Mouse (Mus musculus): ENCODE measurements around the gene Lims1. TPM values are rescaled to one million over a fixed set of nuclear protein-coding genes. Genes with fewer than 3 reads are reported as not detected.
"Not testable (repeated sequence)": the region's sequence is repeated elsewhere in the genome, so short reads cannot be mapped to it uniquely, and the experiment has no call there.

Lims1 gene
- polyA plus RNA-seq, 1 experiment from 2014 or later = 89.9 TPM

GRCm38 (mm10) chr10:58320881-58321280, 2.4 kb upstream of the Lims1 start:
- H3K9ac ChIP-seq (ENCODE audit: low read depth, low read length) = no peak overlapping the region
- 88% methylated on average over 3 of the region's 3 CpGs for WGBS
- no peak overlapping the region for H3K4me3 ChIP-seq (ENCODE audit: low read depth, low read length)
- ATAC-seq (ENCODE audit: low FRiP score) = no peak
- no peak overlapping the region for H3K27ac ChIP-seq (ENCODE audit: low read depth, low read length)
- H3K4me1 ChIP-seq (replicated peaks; ENCODE audit: control insufficient read depth, insufficient read depth, low read length) = no peaks in the 10 kb centered on the region
- H3K27me3 ChIP-seq (ENCODE audit: control insufficient read depth, insufficient read depth, low read length) = no peaks in the 10 kb centered on the region
- DNase-seq (ENCODE audit: low spot score) = no peak
- no peak overlapping the region for H3K4me2 ChIP-seq (replicated peaks; ENCODE audit: low read depth, low read length)
- no peaks in the 10 kb centered on the region for H3K9me3 ChIP-seq (ENCODE audit: control insufficient read depth, low read length)
- H3K36me3 ChIP-seq (ENCODE audit: control insufficient read depth, insufficient read depth, low read length) = no peaks in the 10 kb centered on the region

GRCm38 (mm10) chr10:58322361-58323027, 772 bp upstream of the Lims1 start:
- Histone ChIP-seq H3K9me3 (ENCODE audit: control insufficient read depth, low read length) (no peaks in the 10 kb centered on the region), H3K4me3 (ENCODE audit: low read depth, low read length) (peak overlapping the region; percentile 71), H3K27me3 (ENCODE audit: control insufficient read depth, insufficient read depth, low read length) (no peaks in the 10 kb centered on the region), H3K4me1 (replicated peaks; ENCODE audit: control insufficient read depth, insufficient read depth, low read length) (no peaks in the 10 kb centered on the region), H3K4me2 (replicated peaks; ENCODE audit: low read depth, low read length) (peak overlapping the region; percentile 36), H3K27ac (ENCODE audit: low read depth, low read length) (peak overlapping the region; percentile 58), H3K36me3 (ENCODE audit: control insufficient read depth, insufficient read depth, low read length) (no peaks in the 10 kb centered on the region), H3K9ac (ENCODE audit: low read depth, low read length) (peak overlapping the region; percentile 38; the same call in 1 of the 2 replicates)
- DNase-seq (ENCODE audit: low spot score) (no peak), ATAC-seq (ENCODE audit: low FRiP score) (no peak)
- WGBS = 38% methylated on average over 6 of the region's 6 CpGs

- no peak overlapping the region for H3K4me2 ChIP-seq (replicated peaks; ENCODE audit: low read depth, low read length)
Measured at GRCm38 (mm10) chr10:58326271-58326670, 3.0 kb downstream of the Lims1 start.

GRCm38 (mm10) chr10:58327836-58328235, 4.6 kb downstream of the Lims1 start:
- not testable (repeated sequence) for DNase-seq (ENCODE audit: low spot score); ATAC-seq (ENCODE audit: low FRiP score); H3K27me3 ChIP-seq (ENCODE audit: control insufficient read depth, insufficient read depth, low read length); H3K27ac ChIP-seq (ENCODE audit: low read depth, low read length); H3K4me1 ChIP-seq (replicated peaks; ENCODE audit: control insufficient read depth, insufficient read depth, low read length); H3K36me3 ChIP-seq (ENCODE audit: control insufficient read depth, insufficient read depth, low read length); H3K9me3 ChIP-seq (ENCODE audit: control insufficient read depth, low read length); H3K9ac ChIP-seq (ENCODE audit: low read depth, low read length); H3K4me2 ChIP-seq (replicated peaks; ENCODE audit: low read depth, low read length); H3K4me3 ChIP-seq (ENCODE audit: low read depth, low read length)
- 96% methylated on average over 6 of the region's 6 CpGs for WGBS

More at GRCm38 (mm10) chr10:58326271-58326670, 3.0 kb downstream of the Lims1 start:
- Histone ChIP-seq H3K9ac (ENCODE audit: low read depth, low read length) (no peak overlapping the region), H3K4me1 (replicated peaks; ENCODE audit: control insufficient read depth, insufficient read depth, low read length) (no peaks in the 10 kb centered on the region), H3K27ac (ENCODE audit: low read depth, low read length) (no peak overlapping the region), H3K4me3 (ENCODE audit: low read depth, low read length) (no peak overlapping the region), H3K36me3 (ENCODE audit: control insufficient read depth, insufficient read depth, low read length) (no peaks in the 10 kb centered on the region), H3K27me3 (ENCODE audit: control insufficient read depth, insufficient read depth, low read length) (no peaks in the 10 kb centered on the region), H3K9me3 (ENCODE audit: control insufficient read depth, low read length) (no peaks in the 10 kb centered on the region)
- no peak for ATAC-seq (ENCODE audit: low FRiP score)
- WGBS = 48% methylated on average over 3 of the region's 3 CpGs
- no peak for DNase-seq (ENCODE audit: low spot score)

- Histone ChIP-seq H3K36me3 (ENCODE audit: control insufficient read depth, insufficient read depth, low read length) (no peaks in the 10 kb centered on the region), H3K4me3 (ENCODE audit: low read depth, low read length) (no peak overlapping the region), H3K27me3 (ENCODE audit: control insufficient read depth, insufficient read depth, low read length) (no peaks in the 10 kb centered on the region), H3K9ac (ENCODE audit: low read depth, low read length) (no peak overlapping the region), H3K4me1 (replicated peaks; ENCODE audit: control insufficient read depth, insufficient read depth, low read length) (no peaks in the 10 kb centered on the region), H3K4me2 (replicated peaks; ENCODE audit: low read depth, low read length) (no peak overlapping the region), H3K9me3 (ENCODE audit: control insufficient read depth, low read length) (no peaks in the 10 kb centered on the region), H3K27ac (ENCODE audit: low read depth, low read length) (no peak overlapping the region)
- ATAC-seq (ENCODE audit: low FRiP score) (no peak), DNase-seq (ENCODE audit: low spot score) (no peak)
- WGBS = 95% methylated on average over 8 of the region's 8 CpGs
Measured at GRCm38 (mm10) chr10:58328517-58329108, 5.3 kb downstream of the Lims1 start.

GRCm38 (mm10) chr10:58330635-58331034, 7.4 kb downstream of the Lims1 start:
- Histone ChIP-seq H3K27me3 (ENCODE audit: control insufficient read depth, insufficient read depth, low read length) (no peaks in the 10 kb centered on the region), H3K4me2 (replicated peaks; ENCODE audit: low read depth, low read length) (no peak overlapping the region), H3K36me3 (ENCODE audit: control insufficient read depth, insufficient read depth, low read length) (no peaks in the 10 kb centered on the region), H3K4me1 (replicated peaks; ENCODE audit: control insufficient read depth, insufficient read depth, low read length) (no peaks in the 10 kb centered on the region), H3K4me3 (ENCODE audit: low read depth, low read length) (no peak overlapping the region), H3K9ac (ENCODE audit: low read depth, low read length) (no peak overlapping the region), H3K9me3 (ENCODE audit: control insufficient read depth, low read length) (no peaks in the 10 kb centered on the region), H3K27ac (ENCODE audit: low read depth, low read length) (no peak overlapping the region)
- no peak for ATAC-seq (ENCODE audit: low FRiP score)
- DNase-seq (ENCODE audit: low spot score) = no peak

GRCm38 (mm10) chr10:58331741-58332140, 8.5 kb downstream of the Lims1 start:
- ATAC-seq (ENCODE audit: low FRiP score) (no peak), DNase-seq (ENCODE audit: low spot score) (no peak)
- Histone ChIP-seq H3K9ac (ENCODE audit: low read depth, low read length) (no peak overlapping the region), H3K4me2 (replicated peaks; ENCODE audit: low read depth, low read length) (no peak overlapping the region), H3K9me3 (ENCODE audit: control insufficient read depth, low read length) (no peaks in the 10 kb centered on the region), H3K27ac (ENCODE audit: low read depth, low read length) (no peak overlapping the region), H3K36me3 (ENCODE audit: control insufficient read depth, insufficient read depth, low read length) (no peaks in the 10 kb centered on the region), H3K4me3 (ENCODE audit: low read depth, low read length) (no peak overlapping the region), H3K4me1 (replicated peaks; ENCODE audit: control insufficient read depth, insufficient read depth, low read length) (no peaks in the 10 kb centered on the region), H3K27me3 (ENCODE audit: control insufficient read depth, insufficient read depth, low read length) (no peaks in the 10 kb centered on the region)

- no peak overlapping the region for H3K9ac ChIP-seq (ENCODE audit: low read depth, low read length)
- H3K9me3 ChIP-seq (ENCODE audit: control insufficient read depth, low read length) = no peaks in the 10 kb centered on the region
- H3K27me3 ChIP-seq (ENCODE audit: control insufficient read depth, insufficient read depth, low read length) = no peaks in the 10 kb centered on the region
- no peak overlapping the region for H3K4me3 ChIP-seq (ENCODE audit: low read depth, low read length)
- no peaks in the 10 kb centered on the region for H3K36me3 ChIP-seq (ENCODE audit: control insufficient read depth, insufficient read depth, low read length)
- no peak overlapping the region for H3K4me2 ChIP-seq (replicated peaks; ENCODE audit: low read depth, low read length)
- H3K4me1 ChIP-seq (replicated peaks; ENCODE audit: control insufficient read depth, insufficient read depth, low read length) = no peaks in the 10 kb centered on the region
- DNase-seq (ENCODE audit: low spot score) (no peak), ATAC-seq (ENCODE audit: low FRiP score) (no peak)
- H3K27ac ChIP-seq (ENCODE audit: low read depth, low read length) = no peak overlapping the region
- WGBS = 96% methylated on average over 5 of the region's 5 CpGs
Measured at GRCm38 (mm10) chr10:58333414-58333813, 10.1 kb downstream of the Lims1 start.

- ATAC-seq (ENCODE audit: low FRiP score) (no peak), DNase-seq (ENCODE audit: low spot score) (no peak)
- H3K36me3 ChIP-seq (ENCODE audit: control insufficient read depth, insufficient read depth, low read length) = no peaks in the 10 kb centered on the region
- H3K9ac ChIP-seq (ENCODE audit: low read depth, low read length) = no peak overlapping the region
- H3K9me3 ChIP-seq (ENCODE audit: control insufficient read depth, low read length) = no peaks in the 10 kb centered on the region
- no peak overlapping the region for H3K4me3 ChIP-seq (ENCODE audit: low read depth, low read length)
- H3K4me1 ChIP-seq (replicated peaks; ENCODE audit: control insufficient read depth, insufficient read depth, low read length) = no peaks in the 10 kb centered on the region
- 94% methylated on average over 1 of the region's 1 CpGs for WGBS
- H3K27ac ChIP-seq (ENCODE audit: low read depth, low read length) = no peak overlapping the region
- H3K27me3 ChIP-seq (ENCODE audit: control insufficient read depth, insufficient read depth, low read length) = no peaks in the 10 kb centered on the region
- H3K4me2 ChIP-seq (replicated peaks; ENCODE audit: low read depth, low read length) = no peak overlapping the region
Measured at GRCm38 (mm10) chr10:58336156-58336555, 12.9 kb downstream of the Lims1 start.
